Mouse (Mus musculus): ENCODE data around the gene Ksr1. TPM values are rescaled to one million over a fixed set of nuclear protein-coding genes. Genes with fewer than 3 reads are reported as not detected.

Ksr1 gene
- polyA plus RNA-seq, 1 experiment from 2014 or later: 6.0 TPM

DNA sequence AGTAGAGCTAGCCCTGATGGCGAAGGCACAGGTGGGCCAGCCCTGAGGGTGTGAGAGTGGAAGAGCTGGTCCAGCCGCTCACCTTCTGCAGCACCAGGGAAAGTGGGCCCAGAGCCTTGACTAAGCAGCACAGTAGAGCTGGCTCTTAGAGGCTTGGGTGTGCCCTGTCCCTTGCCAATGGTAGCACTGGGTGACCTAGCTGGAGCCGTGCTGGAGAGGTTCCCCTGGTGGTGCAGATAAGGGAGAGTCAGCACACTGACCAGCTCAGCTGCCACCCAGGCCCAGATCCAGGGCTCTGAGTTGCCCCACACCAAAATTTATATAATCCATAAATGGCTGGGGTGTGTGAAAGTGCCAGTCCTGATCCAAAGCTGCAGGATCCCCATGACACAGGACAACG, 79.0 kb downstream of the Ksr1 start:
- no peaks in the 10 kb centered on the region for H3K9me3 ChIP-seq (ENCODE audit: control insufficient read depth, low read length)

DNA sequence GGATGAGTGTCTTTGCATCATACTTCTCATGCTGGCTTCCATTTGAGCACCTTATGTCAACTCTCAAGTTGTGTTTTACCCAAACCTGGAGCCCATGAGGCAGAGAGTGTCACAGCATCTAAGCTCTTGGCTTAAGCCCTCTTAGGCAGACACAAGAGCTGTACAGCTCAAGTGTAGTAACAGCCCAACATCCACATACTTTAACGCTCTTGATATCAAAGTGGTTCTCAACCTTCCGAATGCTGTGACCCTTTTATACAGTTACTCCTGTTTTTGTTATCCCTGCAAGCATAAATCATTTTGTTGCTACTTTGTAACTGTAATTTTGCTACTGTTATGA, 80.0 kb downstream of the Ksr1 start:
- no peak overlapping the region for H3K9ac ChIP-seq (ENCODE audit: low read length)
- no peak overlapping the region for H3K27ac ChIP-seq (ENCODE audit: low read depth)
- ATAC-seq (replicated peaks; ENCODE audit: low FRiP score, low TSS enrichment, low read depth) (no peak), DNase-seq (ENCODE audit: low spot score) (no peak)
- no peak overlapping the region for H3K4me2 ChIP-seq (ENCODE audit: low read length)
- no peaks in the 10 kb centered on the region for H3K36me3 ChIP-seq (ENCODE audit: control insufficient read depth, insufficient read depth, low read length)
- H3K27me3 ChIP-seq (replicated peaks; ENCODE audit: control insufficient read depth, insufficient read depth, low read length): no peaks in the 10 kb centered on the region
- no peaks in the 10 kb centered on the region for H3K9me3 ChIP-seq (ENCODE audit: control insufficient read depth, low read length)
- H3K4me3 ChIP-seq (ENCODE audit: low read depth, low read length): no peak overlapping the region
- H3K4me1 ChIP-seq (replicated peaks; ENCODE audit: control insufficient read depth, insufficient read depth, low read length): peaks cover 18% of the 10 kb centered on the region
- 93% methylated on average over 2 of the region's 2 CpGs for WGBS

More for the DNA sequence above, 79.0 kb downstream of the Ksr1 start:
- H3K27ac ChIP-seq (ENCODE audit: low read depth): no peak overlapping the region
- no peaks in the 10 kb centered on the region for H3K36me3 ChIP-seq (ENCODE audit: control insufficient read depth, insufficient read depth, low read length)
- DNase-seq (ENCODE audit: low spot score) (no peak), ATAC-seq (replicated peaks; ENCODE audit: low FRiP score, low TSS enrichment, low read depth) (no peak)
- WGBS: 91% methylated on average over 4 of the region's 4 CpGs
- H3K4me1 ChIP-seq (replicated peaks; ENCODE audit: control insufficient read depth, insufficient read depth, low read length): peaks cover 18% of the 10 kb centered on the region
- H3K9ac ChIP-seq (ENCODE audit: low read length): no peak overlapping the region
- no peaks in the 10 kb centered on the region for H3K27me3 ChIP-seq (replicated peaks; ENCODE audit: control insufficient read depth, insufficient read depth, low read length)
- no peak overlapping the region for H3K4me3 ChIP-seq (ENCODE audit: low read depth, low read length)
- H3K4me2 ChIP-seq (ENCODE audit: low read length): no peak overlapping the region

- H3K4me1 ChIP-seq (replicated peaks; ENCODE audit: control insufficient read depth, insufficient read depth, low read length): peaks cover 18% of the 10 kb centered on the region
- 0 out of 2 replicates have a peak overlapping the region, but pooled peaks have one; percentile 29 for H3K27ac ChIP-seq (ENCODE audit: low read depth)
- no peaks in the 10 kb centered on the region for H3K36me3 ChIP-seq (ENCODE audit: control insufficient read depth, insufficient read depth, low read length)
- H3K4me2 ChIP-seq (ENCODE audit: low read length): no peak overlapping the region
- ATAC-seq (replicated peaks; ENCODE audit: low FRiP score, low TSS enrichment, low read depth) (no peak), DNase-seq (ENCODE audit: low spot score) (no peak)
- no peaks in the 10 kb centered on the region for H3K27me3 ChIP-seq (replicated peaks; ENCODE audit: control insufficient read depth, insufficient read depth, low read length)
- H3K9ac ChIP-seq (ENCODE audit: low read length): no peak overlapping the region
- H3K4me3 ChIP-seq (ENCODE audit: low read depth, low read length): no peak overlapping the region
- WGBS: 64% methylated on average over 11 of the region's 11 CpGs
- H3K9me3 ChIP-seq (ENCODE audit: control insufficient read depth, low read length): no peaks in the 10 kb centered on the region
Observed at GRCm38 (mm10) chr11:79065463-79066190, 80.6 kb downstream of the Ksr1 start.

GRCm38 (mm10) chr11:79064311-79064710, 81.9 kb downstream of the Ksr1 start:
- H3K4me1 ChIP-seq (replicated peaks; ENCODE audit: control insufficient read depth, insufficient read depth, low read length): peaks cover 12% of the 10 kb centered on the region
- H3K27ac ChIP-seq (ENCODE audit: low read depth): no peak overlapping the region
- H3K9ac ChIP-seq (ENCODE audit: low read length): no peak overlapping the region
- H3K9me3 ChIP-seq (ENCODE audit: control insufficient read depth, low read length): no peaks in the 10 kb centered on the region
- H3K4me3 ChIP-seq (ENCODE audit: low read depth, low read length): no peak overlapping the region
- DNase-seq (ENCODE audit: low spot score) (no peak), ATAC-seq (replicated peaks; ENCODE audit: low FRiP score, low TSS enrichment, low read depth) (no peak)
- no peaks in the 10 kb centered on the region for H3K36me3 ChIP-seq (ENCODE audit: control insufficient read depth, insufficient read depth, low read length)
- 80% methylated on average over 8 of the region's 8 CpGs for WGBS
- no peaks in the 10 kb centered on the region for H3K27me3 ChIP-seq (replicated peaks; ENCODE audit: control insufficient read depth, insufficient read depth, low read length)
- H3K4me2 ChIP-seq (ENCODE audit: low read length): no peak overlapping the region

DNA sequence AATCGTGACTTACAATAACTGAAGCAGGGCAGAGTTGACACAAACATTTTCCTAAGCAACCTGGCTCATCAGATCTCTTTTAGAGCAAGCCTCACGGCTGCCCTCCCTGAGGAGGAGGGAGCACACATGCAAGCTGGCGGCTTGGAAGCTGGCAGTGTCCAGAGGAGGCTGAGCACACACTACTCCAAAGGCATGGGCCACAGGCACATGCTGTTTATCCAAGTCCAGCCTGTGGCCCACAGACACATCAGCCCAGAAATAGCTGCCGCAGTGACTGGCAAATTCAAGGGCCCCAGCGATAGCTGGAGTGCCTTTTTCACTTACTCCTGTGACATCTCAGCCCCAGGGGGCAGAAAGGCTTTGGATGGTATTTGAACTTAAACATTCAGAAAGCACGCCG, 82.6 kb downstream of the Ksr1 start:
- DNase-seq (ENCODE audit: low spot score): no peak
- no peak for ATAC-seq (replicated peaks; ENCODE audit: low FRiP score, low TSS enrichment, low read depth)
- Histone ChIP-seq H3K4me1 (replicated peaks; ENCODE audit: control insufficient read depth, insufficient read depth, low read length) (peaks cover 12% of the 10 kb centered on the region), H3K4me2 (ENCODE audit: low read length) (no peak overlapping the region), H3K9me3 (ENCODE audit: control insufficient read depth, low read length) (no peaks in the 10 kb centered on the region), H3K27me3 (replicated peaks; ENCODE audit: control insufficient read depth, insufficient read depth, low read length) (no peaks in the 10 kb centered on the region), H3K9ac (ENCODE audit: low read length) (no peak overlapping the region), H3K4me3 (ENCODE audit: low read depth, low read length) (no peak overlapping the region), H3K36me3 (ENCODE audit: control insufficient read depth, insufficient read depth, low read length) (no peaks in the 10 kb centered on the region), H3K27ac (ENCODE audit: low read depth) (no peak overlapping the region)
- WGBS: 75% methylated on average over 7 of the region's 7 CpGs

- ATAC-seq (replicated peaks; ENCODE audit: low FRiP score, low TSS enrichment, low read depth): no peak
- H3K27me3 ChIP-seq (replicated peaks; ENCODE audit: control insufficient read depth, insufficient read depth, low read length): no peaks in the 10 kb centered on the region
- 81% methylated on average over 5 of the region's 5 CpGs for WGBS
Observed at GRCm38 (mm10) chr11:79062897-79063296, 83.3 kb downstream of the Ksr1 start.

GRCm38 (mm10) chr11:79061839-79062238, 84.4 kb downstream of the Ksr1 start:
- H3K4me1 ChIP-seq (replicated peaks; ENCODE audit: control insufficient read depth, insufficient read depth, low read length): peaks cover 12% of the 10 kb centered on the region
- H3K4me2 ChIP-seq (ENCODE audit: low read length): no peak overlapping the region
- no peak for DNase-seq (ENCODE audit: low spot score)
- H3K9me3 ChIP-seq (ENCODE audit: control insufficient read depth, low read length): no peaks in the 10 kb centered on the region
- 0 out of 2 replicates have a peak, but pooled peaks have one; percentile 40 for ATAC-seq (replicated peaks; ENCODE audit: low FRiP score, low TSS enrichment, low read depth)
- no peak overlapping the region for H3K27ac ChIP-seq (ENCODE audit: low read depth)
- no peaks in the 10 kb centered on the region for H3K27me3 ChIP-seq (replicated peaks; ENCODE audit: control insufficient read depth, insufficient read depth, low read length)
- H3K36me3 ChIP-seq (ENCODE audit: control insufficient read depth, insufficient read depth, low read length): no peaks in the 10 kb centered on the region
- H3K4me3 ChIP-seq (ENCODE audit: low read depth, low read length): no peak overlapping the region
- 60% methylated on average over 7 of the region's 7 CpGs for WGBS
- H3K9ac ChIP-seq (ENCODE audit: low read length): no peak overlapping the region

More at GRCm38 (mm10) chr11:79062897-79063296, 83.3 kb downstream of the Ksr1 start:
- H3K9me3 ChIP-seq (ENCODE audit: control insufficient read depth, low read length): no peaks in the 10 kb centered on the region
- no peak overlapping the region for H3K27ac ChIP-seq (ENCODE audit: low read depth)
- H3K4me2 ChIP-seq (ENCODE audit: low read length): no peak overlapping the region
- H3K36me3 ChIP-seq (ENCODE audit: control insufficient read depth, insufficient read depth, low read length): no peaks in the 10 kb centered on the region
- no peak overlapping the region for H3K4me3 ChIP-seq (ENCODE audit: low read depth, low read length)
- no peak for DNase-seq (ENCODE audit: low spot score)
- no peak overlapping the region for H3K9ac ChIP-seq (ENCODE audit: low read length)
- peaks cover 12% of the 10 kb centered on the region for H3K4me1 ChIP-seq (replicated peaks; ENCODE audit: control insufficient read depth, insufficient read depth, low read length)

- no peak for DNase-seq (ENCODE audit: low spot score)
- Histone ChIP-seq H3K9me3 (ENCODE audit: control insufficient read depth, low read length) (no peaks in the 10 kb centered on the region), H3K4me3 (ENCODE audit: low read depth, low read length) (no peak overlapping the region), H3K27ac (ENCODE audit: low read depth) (no peak overlapping the region), H3K27me3 (replicated peaks; ENCODE audit: control insufficient read depth, insufficient read depth, low read length) (no peaks in the 10 kb centered on the region), H3K36me3 (ENCODE audit: control insufficient read depth, insufficient read depth, low read length) (no peaks in the 10 kb centered on the region), H3K9ac (ENCODE audit: low read length) (no peak overlapping the region), H3K4me1 (replicated peaks; ENCODE audit: control insufficient read depth, insufficient read depth, low read length) (0 out of 2 replicates have a peak, but pooled peaks cover 7% of the 10 kb centered on the region), H3K4me2 (ENCODE audit: low read length) (no peak overlapping the region)
- ATAC-seq (replicated peaks; ENCODE audit: low FRiP score, low TSS enrichment, low read depth): no peak
- WGBS: 70% methylated on average over 5 of the region's 5 CpGs
Observed at GRCm38 (mm10) chr11:79059850-79060249, 86.4 kb downstream of the Ksr1 start.

- Histone ChIP-seq H3K36me3 (ENCODE audit: control insufficient read depth, insufficient read depth, low read length) (no peaks in the 10 kb centered on the region), H3K9me3 (ENCODE audit: control insufficient read depth, low read length) (no peaks in the 10 kb centered on the region), H3K4me1 (replicated peaks; ENCODE audit: control insufficient read depth, insufficient read depth, low read length) (0 out of 2 replicates have a peak, but pooled peaks cover 10% of the 10 kb centered on the region), H3K27ac (ENCODE audit: low read depth) (no peak overlapping the region), H3K4me2 (ENCODE audit: low read length) (no peak overlapping the region), H3K4me3 (ENCODE audit: low read depth, low read length) (no peak overlapping the region), H3K27me3 (replicated peaks; ENCODE audit: control insufficient read depth, insufficient read depth, low read length) (no peaks in the 10 kb centered on the region), H3K9ac (ENCODE audit: low read length) (no peak overlapping the region)
- 84% methylated on average over 4 of the region's 4 CpGs for WGBS
- no peak for DNase-seq (ENCODE audit: low spot score)
- ATAC-seq (replicated peaks; ENCODE audit: low FRiP score, low TSS enrichment, low read depth): no peak
Observed at GRCm38 (mm10) chr11:79059062-79059461, 87.1 kb downstream of the Ksr1 start.
